Mouse (Mus musculus) stomach, postnatal 0 days (tissue): ENCODE data around the gene Irf4.

Experiments used
- CTCF ChIP-seq: IDR thresholded peaks from 2 replicates; pipeline ENCODE4 v1.5.1; 2016; ENCODE audit warnings: antibody characterized with exemption, low read depth, mild to moderate bottlenecking, moderate library complexity
- EP300 ChIP-seq: optimal IDR thresholded peaks from 2 replicates; pipeline ENCODE3; 2016; ENCODE audit warnings: antibody characterized with exemption

GRCm38 (mm10) chr13:30752581-30753187 is 3.7 kb downstream of the Irf4 start:
- TF ChIP-seq CTCF: no peak
- no peak for TF ChIP-seq EP300
